Mouse (Mus musculus) adrenal gland, postnatal 4 days (tissue): Measurements from ENCODE around the gene Mrpl58. TPM values are rescaled to one million over a fixed set of nuclear protein-coding genes. Genes with fewer than 3 reads are reported as not detected.
"Not testable (repeated sequence)": the region's sequence is repeated elsewhere in the genome, so short reads cannot be mapped to it uniquely, and the experiment has no call there.

Experiments
- DNase-seq, 2 experiments: peaks; one replicate each; pipeline ENCODE4 v3.0.0; 2021 to 2022; ENCODE audit warnings: low spot score in 2 of 2, mixed read lengths in 2 of 2
- total RNA-seq, 2 experiments: library from RNA; stranded (reverse); gene quantifications; 2 replicates each; pipeline ENCODE4 v1.2.3; 2021

Gene Mrpl58
- total RNA-seq, 2 experiments from 2014 or later: 150 to 158 TPM

- DNase-seq: peak; percentile 74 to 84
Measured at GRCm38 (mm10) chr11:115381743-115382539, 21.6 kb upstream of the Mrpl58 start, which contains the start of gene Cdr2l. Gene Cdr2l (plus strand): TSS chr11:115381916.

- no peak for DNase-seq
Measured at GRCm38 (mm10) chr11:115382891-115383290, 20.7 kb upstream of the Mrpl58 start.

GRCm38 (mm10) chr11:115383701-115384474 is 19.7 kb upstream of the Mrpl58 start:
- DNase-seq: no peak

- no peak for DNase-seq
Measured at GRCm38 (mm10) chr11:115384587-115384986, 19.0 kb upstream of the Mrpl58 start.

GRCm38 (mm10) chr11:115386859-115387258 is 16.7 kb upstream of the Mrpl58 start:
- not testable (repeated sequence) for DNase-seq

- DNase-seq: no peak
Measured at GRCm38 (mm10) chr11:115391358-115391757, 12.2 kb upstream of the Mrpl58 start.

- DNase-seq: no peak
Measured at GRCm38 (mm10) chr11:115393721-115394325, 9.7 kb upstream of the Mrpl58 start.

GRCm38 (mm10) chr11:115398085-115398484 is 5.5 kb upstream of the Mrpl58 start:
- DNase-seq: no peak

GRCm38 (mm10) chr11:115400126-115400525 is 3.4 kb upstream of the Mrpl58 start:
- no peak for DNase-seq

GRCm38 (mm10) chr11:115400630-115401391 is 2.7 kb upstream of the Mrpl58 start:
- no peak for DNase-seq

GRCm38 (mm10) chr11:115405723-115406122 is 2.2 kb downstream of the Mrpl58 start:
- no peak for DNase-seq

- DNase-seq: no peak
Measured at GRCm38 (mm10) chr11:115406858-115407401, 3.4 kb downstream of the Mrpl58 start.

GRCm38 (mm10) chr11:115408266-115408920 is 4.8 kb downstream of the Mrpl58 start:
- DNase-seq: no peak

GRCm38 (mm10) chr11:115409556-115409955 is 6.0 kb downstream of the Mrpl58 start:
- no peak for DNase-seq

- peak; percentile 86 to 92 for DNase-seq
Measured at GRCm38 (mm10) chr11:115419531-115420237, 16.1 kb downstream of the Mrpl58 start, which contains the start of the genes Atp5h and Kctd2. Gene Atp5h (minus strand): TSS chr11:115419962. Gene Kctd2 (plus strand): TSS chr11:115420128.

GRCm38 (mm10) chr11:115420336-115421190 is 17.0 kb downstream of the Mrpl58 start:
- peak; percentile 25 to 27 for DNase-seq

GRCm38 (mm10) chr11:115421328-115421727 is 17.8 kb downstream of the Mrpl58 start:
- DNase-seq: no peak

GRCm38 (mm10) chr11:115421972-115422371 is 18.4 kb downstream of the Mrpl58 start:
- DNase-seq: no peak
